Mouse (Mus musculus): Measurements from ENCODE around the gene Avpr1b.
"Not testable (repeated sequence)": the region's sequence is repeated elsewhere in the genome, so short reads cannot be mapped to it uniquely, and the experiment has no call there.

GRCm38 (mm10) chr1:131632216-131632615 is 33.2 kb downstream of the Avpr1b start:
- TF ChIP-seq POLR2A (IDR thresholded peaks at IDR 0.05; ENCODE audit: borderline replicate concordance, control insufficient read depth, low read depth, low read length); CTCF (IDR thresholded peaks at IDR 0.05; ENCODE audit: control insufficient read depth, insufficient read depth, low read length): not testable (repeated sequence)
